Mouse (Mus musculus) granulocyte monocyte progenitor cell, adult 5-6 weeks (primary cell): Measurements from ENCODE around the gene Rasl10b. TPM values are rescaled to one million over a fixed set of nuclear protein-coding genes. Genes with fewer than 3 reads are reported as not detected.
A peak's percentile ranks its signal among the peaks of the same experiment; 100 is the strongest.

ENCODE experiments used
- ATAC-seq: replicated peaks from 2 replicates; pipeline ENCODE4 v1.8.0; 2016; ENCODE audit warnings: mild to moderate bottlenecking, moderate TSS enrichment, inconsistent platforms; ENCODE audit not compliant: poor library complexity, severe bottlenecking
- total RNA-seq, 2 experiments: library from RNA; stranded (forward) in 1 of 2; stranded (reverse) in 1 of 2; fragments of 200-712, 200-1000 nt in 1 of 2; fragments of >200 nt in 1 of 2; fragmentation: Nextera tagmentation in 1 of 2; gene quantifications; 2 replicates each; pipeline ENCODE4 v1.2.3; 2014 to 2017

Rasl10b gene
- total RNA-seq, 2 experiments from 2014 or later: 0.41 TPM; not detected in 1

DNA sequence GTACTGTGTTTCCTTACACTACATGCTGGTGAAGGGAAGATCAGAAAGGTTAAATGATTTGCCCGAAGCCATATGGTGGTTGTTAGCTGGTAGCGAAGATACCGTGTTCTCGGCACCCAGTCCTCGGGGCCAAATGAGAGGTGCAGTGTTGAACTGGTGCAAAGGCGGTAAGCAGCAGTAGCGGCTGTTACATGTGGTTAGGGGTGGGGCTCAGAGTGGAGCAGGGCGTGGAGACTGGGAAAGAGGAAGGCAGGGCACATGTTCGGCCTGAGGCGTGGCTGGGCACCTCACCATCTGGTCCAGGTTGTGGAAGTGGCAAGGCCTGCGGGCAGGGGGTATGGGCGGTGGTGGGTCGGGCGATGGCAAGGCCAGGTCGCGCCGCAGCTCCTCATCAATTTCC is 18.0 kb downstream of the Rasl10b start:
- ATAC-seq: peak; percentile 97

DNA sequence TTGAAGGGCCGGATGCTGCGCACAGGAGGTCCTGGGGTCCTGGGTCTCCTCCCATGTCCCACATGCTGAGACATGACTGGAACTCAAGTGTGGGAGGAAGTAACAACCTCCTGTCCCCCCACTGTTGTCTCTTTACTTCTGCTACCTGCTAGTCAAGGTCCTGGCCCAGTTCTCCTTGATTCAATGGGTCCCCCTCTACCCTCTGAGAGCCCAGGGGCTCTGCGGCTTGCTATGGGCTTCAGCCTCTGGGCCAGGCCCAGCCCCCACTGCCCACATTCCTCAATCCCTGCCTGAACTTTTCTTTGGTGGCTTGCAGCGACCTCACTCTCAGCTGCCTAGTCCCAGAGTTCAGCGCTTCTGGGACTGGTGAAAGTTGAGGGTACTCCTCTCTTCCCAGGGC is 20.4 kb downstream of the Rasl10b start, which contains the start of gene Gas2l2:
TSS of gene Gas2l2 (minus strand) at position 101 of the 400 bp plus-strand sequence.
- no peak for ATAC-seq

DNA sequence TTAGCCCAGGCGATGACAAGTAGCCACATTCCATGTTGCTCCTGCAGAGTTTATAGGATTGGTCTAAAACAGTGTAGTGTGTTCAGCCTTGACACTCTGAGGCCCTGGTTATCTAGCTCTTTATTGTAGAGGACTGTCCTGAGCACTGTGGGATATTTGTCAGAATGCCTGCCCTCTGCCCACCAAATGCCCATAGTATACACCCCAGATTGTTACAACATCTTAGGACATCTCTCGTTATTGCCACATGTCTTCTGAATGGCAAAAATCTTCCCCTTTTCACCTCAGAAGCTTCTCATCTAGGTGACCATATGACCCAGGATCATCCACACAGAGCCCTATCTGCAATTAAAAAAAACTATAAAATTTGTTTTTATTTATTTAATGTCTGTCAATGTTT is 23.6 kb downstream of the Rasl10b start:
- ATAC-seq: peak; percentile 82

DNA sequence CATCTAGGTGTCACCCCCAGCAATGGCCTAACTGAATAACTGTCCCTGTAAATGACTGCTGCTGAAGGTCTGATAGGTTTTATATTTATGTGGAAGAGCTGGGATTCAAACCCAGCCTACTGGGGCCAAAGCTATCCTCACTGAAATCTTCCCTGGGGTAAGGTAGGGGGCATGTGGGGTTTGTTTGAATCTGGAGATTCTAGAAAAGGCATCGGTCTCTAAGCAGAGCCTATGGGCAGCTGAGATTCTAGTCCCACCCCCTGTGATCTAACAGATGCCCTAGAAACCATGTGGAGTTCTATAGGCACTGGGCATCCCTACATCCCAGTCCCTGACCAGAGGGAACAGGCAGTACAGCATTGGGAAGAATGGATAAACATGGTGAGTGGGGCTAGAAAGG is 28.4 kb downstream of the Rasl10b start, which contains the start of gene 1700020L24Rik:
TSS of gene 1700020L24Rik (plus strand) at position 301 of the 400 bp plus-strand sequence.
- no peak for ATAC-seq

DNA sequence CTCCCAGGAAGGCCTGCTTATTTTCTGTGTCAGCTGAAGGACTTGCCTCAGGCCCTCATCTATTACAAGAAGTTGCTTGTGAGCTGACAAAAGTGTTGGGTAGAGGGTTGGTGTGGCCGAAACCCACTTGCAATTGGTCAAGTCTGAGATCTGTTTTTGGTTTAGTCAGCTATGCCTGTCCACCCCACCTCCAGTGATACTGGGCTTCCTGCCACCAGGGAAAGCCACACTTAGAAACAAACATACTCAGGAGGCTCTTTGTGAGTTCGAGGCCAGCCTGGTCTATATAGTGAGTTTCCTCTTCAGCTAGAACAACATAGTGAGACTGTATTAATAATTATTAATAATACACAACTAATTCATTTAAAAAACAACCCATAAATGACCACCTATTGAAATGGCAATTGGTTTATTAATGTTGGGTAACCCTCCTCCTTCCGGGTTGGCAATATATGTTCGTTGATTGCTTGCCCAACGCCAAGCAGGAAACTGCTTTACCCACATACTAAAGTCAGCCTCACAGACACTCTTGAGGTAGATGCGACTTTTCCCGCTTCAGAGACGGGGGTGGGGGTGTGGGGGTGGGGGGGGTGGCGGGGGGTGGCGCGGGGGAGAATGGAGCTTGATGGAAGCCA is 30.6 kb downstream of the Rasl10b start:
- ATAC-seq: peak; percentile 41

DNA sequence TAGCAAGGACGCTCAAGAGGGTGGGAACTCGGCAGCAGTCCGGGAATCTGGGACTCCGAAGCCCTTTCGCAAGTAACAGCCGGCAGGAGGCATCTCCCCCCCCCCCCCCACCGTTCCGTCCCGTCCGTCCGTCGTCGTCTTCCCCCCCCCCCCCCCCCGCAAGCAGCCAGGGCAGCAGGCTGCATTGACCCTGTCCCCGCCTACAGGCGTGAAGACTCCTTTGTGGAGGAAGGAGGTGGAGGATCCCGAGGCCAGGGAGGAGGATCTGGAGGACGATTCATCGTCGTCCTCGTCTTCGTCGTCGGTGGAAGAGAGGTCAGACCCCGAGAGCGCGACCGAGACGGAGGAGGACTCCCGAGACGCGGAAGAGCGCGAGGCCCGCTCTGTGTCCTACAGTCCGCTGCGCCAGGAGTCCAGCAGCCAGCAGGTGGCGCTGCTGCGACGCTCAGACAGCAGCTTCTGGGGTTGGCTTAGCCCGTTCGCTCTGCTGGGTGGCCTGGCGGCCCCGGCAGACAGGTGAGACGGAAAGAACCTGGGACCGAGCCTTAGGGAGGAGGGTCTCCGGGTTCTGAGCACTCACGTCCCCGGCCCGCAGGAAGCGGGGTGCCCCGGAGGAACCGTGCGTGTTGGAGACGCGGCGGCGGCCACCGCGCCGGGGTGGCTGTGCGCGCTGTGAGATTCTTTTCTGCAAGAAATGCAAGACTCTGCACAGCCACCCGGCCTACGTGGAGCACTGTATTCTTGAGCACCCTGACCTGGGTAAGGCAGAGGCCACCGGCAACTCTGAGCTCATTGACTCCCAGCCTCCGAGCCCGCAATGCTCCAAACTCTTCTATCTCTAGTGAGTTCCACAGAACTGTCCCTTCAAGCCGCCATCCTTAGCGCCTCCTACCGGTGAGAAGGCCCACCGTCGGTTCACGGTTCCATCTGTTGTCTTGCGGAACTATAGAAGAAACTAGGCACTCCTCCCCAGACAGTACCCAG is 31.4 kb downstream of the Rasl10b start:
- peak; percentile 70 for ATAC-seq

DNA sequence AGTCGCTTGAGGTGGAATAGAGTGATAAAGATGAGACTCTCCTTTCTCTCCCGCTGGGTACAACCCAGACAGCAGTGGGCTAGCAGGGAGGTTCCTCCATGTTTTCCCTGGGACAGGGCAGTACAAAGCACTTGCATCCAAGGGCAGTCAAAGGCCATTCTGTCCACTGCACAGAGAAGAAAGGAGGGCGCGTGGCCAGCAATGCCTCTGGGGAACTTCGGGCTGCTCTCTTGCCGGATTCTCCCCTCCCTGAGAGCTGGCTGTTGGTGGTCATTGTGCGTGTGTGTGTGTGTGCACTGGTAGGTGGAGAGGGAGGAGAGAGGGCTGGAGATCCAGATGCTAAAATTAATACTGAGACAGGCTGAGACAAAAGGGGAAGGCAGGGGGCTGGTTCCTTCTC is 32.3 kb downstream of the Rasl10b start:
- ATAC-seq: no peak

DNA sequence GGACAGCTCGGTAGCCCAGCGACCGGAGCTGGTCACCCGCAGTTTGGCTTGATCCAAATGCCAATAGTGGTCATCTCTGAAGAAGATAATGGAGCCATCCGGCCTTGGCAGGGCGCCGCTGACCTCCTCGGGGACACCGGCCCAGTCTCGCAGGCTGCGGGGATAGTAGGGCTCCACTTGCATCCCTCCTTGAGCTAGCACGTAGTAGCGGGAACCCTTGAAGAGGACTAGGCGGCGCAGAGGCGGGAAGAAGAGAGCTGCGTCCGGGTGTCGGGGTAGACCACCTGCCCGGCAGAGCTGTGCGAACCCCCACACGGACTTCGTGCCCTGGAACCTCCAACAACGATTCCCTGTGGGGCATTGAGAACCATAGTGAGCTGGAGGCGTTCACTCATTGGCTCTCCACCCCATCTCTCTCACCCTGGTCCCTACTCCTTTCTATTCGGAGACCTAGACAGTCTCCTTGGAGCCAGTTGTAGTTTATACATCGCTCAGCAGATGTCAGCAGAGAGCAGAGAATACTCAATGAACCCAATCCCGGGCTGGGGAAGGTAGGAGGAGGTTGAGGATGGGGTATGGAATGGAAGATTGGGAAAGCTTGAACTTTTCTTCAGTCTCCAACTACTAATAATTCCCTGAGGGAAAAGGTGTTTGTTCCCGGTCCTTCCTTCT is 33.8 kb downstream of the Rasl10b start:
- peak; percentile 31 for ATAC-seq

DNA sequence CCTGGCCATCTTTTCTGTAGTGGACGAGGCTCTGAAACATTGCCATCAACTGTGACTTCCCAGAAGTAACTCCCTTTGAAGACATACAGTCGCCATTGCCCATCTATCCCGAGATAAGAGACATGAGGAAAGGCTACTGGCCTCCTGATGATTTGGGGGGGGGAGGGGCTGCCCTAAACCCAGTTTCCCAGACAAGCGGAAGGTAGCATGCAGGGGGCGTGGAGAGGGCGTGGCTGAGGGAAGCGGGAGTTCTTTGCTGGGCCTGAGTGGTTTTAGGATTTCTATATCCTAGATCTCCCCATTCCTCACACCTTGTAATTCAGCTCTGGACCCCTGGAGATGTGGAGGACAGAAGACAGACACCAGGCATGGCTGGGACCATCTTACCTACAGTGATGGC is 34.9 kb downstream of the Rasl10b start:
- ATAC-seq: no peak

DNA sequence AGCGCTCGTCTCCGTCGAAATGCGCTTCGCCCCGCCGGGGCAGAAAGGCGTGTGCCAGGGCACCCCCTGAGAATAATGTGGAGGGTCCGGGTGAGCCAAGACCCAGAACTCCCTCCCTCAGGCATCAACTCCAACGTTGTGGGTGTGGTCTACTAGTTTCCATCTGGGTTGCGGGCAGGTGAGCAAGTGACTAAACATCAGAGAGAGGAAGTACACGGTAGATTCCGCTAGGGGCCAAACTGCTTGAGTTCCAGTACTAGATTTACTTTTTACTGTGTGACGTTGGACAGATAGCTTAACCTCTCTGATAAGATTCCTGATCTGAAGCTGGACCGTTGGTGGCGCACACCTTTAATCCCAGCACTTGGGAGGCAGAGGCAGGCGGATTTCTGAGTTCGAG is 36.1 kb downstream of the Rasl10b start:
- ATAC-seq: peak; percentile 31

DNA sequence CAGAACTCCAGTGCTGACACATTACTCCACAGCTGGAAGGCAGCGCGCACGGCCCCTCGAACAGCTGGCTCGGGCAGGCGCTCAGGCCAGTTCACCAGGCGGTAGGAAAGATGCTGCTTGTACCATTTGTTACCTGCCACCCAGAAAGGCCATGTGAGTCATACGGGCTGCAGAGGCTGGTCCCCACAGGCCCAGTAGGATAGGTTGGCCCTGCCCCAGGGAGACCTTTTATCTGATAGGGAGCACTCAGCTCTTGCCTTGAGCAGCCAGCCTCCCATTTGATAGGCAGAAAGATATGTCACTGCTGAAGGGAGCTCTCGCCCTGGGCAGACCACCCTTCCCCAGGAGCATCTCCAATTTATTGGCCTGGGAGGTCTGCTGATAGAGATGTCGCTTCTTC is 38.7 kb downstream of the Rasl10b start:
- no peak for ATAC-seq

DNA sequence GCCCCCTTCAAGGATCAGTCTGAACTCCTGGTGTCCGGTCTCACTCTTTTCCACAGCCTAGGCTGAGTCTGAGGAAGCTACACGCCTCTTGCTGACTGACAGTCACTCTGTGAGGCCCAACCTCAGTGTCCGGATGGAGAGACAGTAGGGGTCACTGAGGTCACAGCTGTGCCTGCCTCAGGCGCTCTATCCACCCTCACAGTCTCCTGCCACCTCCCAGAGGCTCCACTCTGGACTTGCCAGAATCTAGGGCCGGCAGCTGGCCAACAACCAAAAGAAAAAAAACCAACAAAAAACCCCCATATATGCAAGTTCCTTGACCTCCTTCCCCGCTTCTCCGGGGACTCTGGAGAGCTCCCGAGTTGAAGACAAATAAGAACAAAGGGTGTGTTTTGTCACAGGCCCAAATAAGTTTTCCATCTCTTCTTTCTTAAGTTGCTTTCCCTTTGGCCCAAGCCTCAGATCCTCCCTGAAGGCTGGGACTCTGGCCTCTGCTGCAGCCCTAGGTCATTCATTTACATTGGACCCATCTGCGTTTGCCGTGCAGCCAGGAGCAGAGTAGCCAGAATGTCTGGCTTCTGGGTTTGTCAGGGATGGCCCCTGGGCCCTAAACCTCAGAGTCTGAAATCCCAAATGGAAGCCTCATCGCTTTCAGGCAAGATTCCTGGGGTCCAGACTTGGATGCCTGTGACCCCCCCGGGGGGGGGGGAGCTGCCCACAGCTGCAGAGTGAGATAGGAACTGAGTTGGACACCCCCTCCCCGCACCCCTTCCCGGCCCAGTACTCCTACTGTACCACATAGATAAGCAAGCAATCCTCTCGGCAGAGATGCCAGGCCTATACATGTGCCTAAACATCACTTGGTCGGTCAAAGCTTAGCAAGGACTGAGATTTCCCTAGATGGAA is 39.3 kb downstream of the Rasl10b start:
- ATAC-seq: no peak

DNA sequence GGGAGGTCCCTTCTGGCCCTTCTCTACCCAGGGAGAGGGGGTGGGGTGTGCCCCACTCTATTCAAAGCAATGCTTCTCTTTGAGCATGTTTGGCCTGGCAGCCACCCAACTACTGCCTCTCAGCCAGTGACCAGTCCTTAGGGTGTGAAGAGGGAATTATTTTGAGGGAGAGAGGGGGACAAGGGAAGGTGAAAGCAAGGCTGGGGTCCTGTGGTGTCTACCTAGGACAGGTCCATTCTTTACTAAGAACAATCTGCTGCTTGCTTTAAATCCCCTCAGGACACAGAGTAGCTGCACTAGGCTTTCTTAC is 39.9 kb downstream of the Rasl10b start:
- ATAC-seq: no peak

DNA sequence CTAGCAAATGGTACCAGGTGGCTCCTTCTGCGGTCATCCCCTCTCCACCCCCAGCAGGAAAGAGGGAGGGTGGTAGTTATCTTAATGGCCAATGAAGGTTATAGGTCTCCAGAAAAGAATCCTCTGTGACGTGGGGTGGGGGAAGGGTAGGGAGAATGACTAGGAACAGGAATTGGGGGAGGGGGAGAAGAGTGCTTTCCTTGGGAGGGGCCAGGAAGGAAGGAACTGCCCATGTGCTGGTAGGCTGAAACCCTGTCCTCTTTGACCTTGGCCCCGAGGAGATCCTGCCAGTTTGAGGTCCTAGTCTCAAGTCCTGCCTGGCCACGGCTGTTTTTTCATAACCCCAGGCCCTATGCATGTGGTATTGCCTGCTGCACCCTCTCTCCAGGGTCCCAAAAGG is 40.4 kb downstream of the Rasl10b start:
- no peak for ATAC-seq

DNA sequence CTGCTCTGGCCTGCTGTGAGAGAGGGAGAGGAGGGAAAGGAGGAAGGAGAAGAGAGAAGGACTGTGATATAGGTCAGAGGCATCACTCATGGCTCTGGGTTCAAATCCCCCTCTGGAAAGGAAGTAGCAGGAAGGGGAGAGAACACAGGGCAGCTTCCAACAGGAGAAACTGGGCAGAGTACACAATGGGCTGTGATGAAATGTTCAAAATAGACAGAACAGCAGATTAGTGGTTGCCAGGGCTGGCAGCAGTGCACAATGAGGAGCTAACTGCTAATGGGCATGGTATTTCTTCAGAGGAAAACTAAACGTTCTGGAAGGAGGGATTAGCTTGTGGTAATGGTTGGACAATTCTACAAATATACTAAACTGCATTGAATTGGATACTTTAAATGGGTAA is 41.6 kb downstream of the Rasl10b start:
- no peak for ATAC-seq

DNA sequence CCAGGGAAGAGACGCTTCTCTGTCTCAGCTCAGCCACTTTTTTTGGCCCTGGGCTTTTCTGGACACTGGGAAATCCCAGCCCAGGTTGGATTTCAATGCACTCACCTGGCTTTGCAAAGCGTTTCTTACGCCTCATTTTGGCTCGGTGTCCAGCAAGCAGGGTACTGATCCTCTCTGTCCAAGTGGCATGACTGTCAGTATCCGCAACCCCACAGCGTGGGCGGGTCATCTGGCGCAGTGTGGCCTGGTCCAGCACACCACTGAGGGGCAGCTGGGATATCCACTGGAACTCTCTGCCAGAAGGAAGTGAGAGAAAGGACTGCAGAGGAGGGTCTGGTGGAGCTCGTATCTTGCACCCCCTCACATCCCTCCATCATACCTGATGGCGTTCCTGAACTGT is 42.3 kb downstream of the Rasl10b start:
- ATAC-seq: no peak

DNA sequence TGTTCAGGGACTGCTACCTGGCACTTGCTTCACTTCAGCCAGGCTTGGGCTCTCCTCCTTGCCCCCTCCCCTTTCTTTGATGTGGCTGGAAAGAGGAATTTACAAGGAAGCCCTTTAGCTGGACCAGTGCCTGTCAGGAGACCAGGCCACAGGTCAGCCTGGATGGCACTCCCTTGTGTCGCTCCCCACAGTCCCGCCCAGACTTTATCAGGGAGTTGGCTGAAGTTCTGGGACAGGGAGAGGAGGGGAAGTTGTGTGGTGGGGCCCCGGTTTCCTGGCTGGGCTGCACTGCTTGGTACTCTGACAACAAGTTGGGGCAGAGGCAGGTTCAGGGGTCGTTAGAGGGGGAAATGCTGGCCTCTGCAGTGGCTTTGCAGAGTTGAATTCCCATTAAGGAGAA is 45.6 kb downstream of the Rasl10b start:
- peak; percentile 65 for ATAC-seq

DNA sequence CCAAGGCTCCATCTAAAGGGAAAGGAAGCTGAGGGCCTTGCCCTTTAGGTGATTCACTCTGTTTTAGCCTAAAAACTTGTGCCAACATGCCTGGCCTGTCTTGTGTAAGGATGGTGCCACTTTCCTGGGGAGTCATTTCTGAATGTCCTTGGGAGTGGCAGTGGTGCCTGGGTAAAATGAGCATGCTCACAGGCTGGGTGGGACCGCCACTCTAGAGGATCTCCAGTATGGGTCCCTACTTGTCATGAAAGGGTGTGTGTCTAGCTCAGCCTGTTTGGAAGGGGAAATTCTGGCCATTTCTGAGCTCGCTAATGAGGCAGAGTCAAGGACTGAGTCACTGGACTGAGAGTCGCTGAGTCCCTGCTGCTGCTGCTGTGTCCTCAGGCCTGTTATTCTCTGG is 46.7 kb downstream of the Rasl10b start:
- ATAC-seq: no peak

DNA sequence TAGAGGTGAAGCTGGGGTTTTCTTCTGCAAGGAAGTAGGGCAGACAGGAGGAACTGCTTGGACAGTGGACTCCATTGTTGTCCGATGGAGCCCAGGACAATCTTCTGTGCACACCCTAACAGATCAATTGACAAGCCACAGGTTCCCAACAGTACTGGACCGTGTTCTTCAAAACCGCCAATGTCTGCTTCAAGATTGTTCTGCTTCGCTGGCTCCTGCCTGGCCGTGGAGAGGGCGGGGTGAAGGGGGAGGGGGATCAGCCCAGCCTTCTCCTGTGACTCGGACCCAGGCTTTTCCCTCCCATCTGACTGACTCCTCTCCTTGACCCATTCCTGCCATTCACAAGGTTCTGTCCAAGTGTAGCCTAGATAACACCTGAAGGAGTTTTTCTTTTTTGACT is 48.3 kb downstream of the Rasl10b start:
- no peak for ATAC-seq
